Mouse (Mus musculus): ENCODE results near the gene Itgal. TPM values are rescaled to one million over a fixed set of nuclear protein-coding genes. Genes with fewer than 3 reads are reported as not detected.

Itgal gene
- polyA plus RNA-seq, 1 experiment from 2014 or later = 1.5 TPM

- WGBS = 59% methylated on average over 3 of the region's 3 CpGs
- Histone ChIP-seq H3K27me3 (no peaks in the 10 kb centered on the region), H3K9me3 (replicated peaks) (no peaks in the 10 kb centered on the region), H3K9ac (no peak overlapping the region), H3K27ac (replicated peaks) (no peak overlapping the region), H3K4me2 (replicated peaks) (no peak overlapping the region), H3K4me1 (no peaks in the 10 kb centered on the region), H3K36me3 (no peaks in the 10 kb centered on the region), H3K4me3 (replicated peaks) (no peak overlapping the region)
- ATAC-seq (ENCODE audit: insufficient number of reproducible peaks, low FRiP score, low TSS enrichment, low read depth) = no peak
Observed at GRCm38 (mm10) chr7:127280092-127280491, 16.0 kb upstream of the Itgal start.

- Histone ChIP-seq H3K9ac (no peak overlapping the region), H3K4me1 (no peaks in the 10 kb centered on the region), H3K27ac (replicated peaks) (no peak overlapping the region), H3K27me3 (no peaks in the 10 kb centered on the region), H3K9me3 (replicated peaks) (no peaks in the 10 kb centered on the region), H3K4me3 (replicated peaks) (no peak overlapping the region), H3K4me2 (replicated peaks) (no peak overlapping the region), H3K36me3 (no peaks in the 10 kb centered on the region)
- 76% methylated on average over 4 of the region's 4 CpGs for WGBS
- no peak for ATAC-seq (ENCODE audit: insufficient number of reproducible peaks, low FRiP score, low TSS enrichment, low read depth)
Observed at GRCm38 (mm10) chr7:127281114-127281513, 14.9 kb upstream of the Itgal start.

- H3K27me3 ChIP-seq = no peaks in the 10 kb centered on the region
- 82% methylated on average over 2 of the region's 2 CpGs for WGBS
- no peak for ATAC-seq (ENCODE audit: insufficient number of reproducible peaks, low FRiP score, low TSS enrichment, low read depth)
Observed at GRCm38 (mm10) chr7:127282190-127282589, 13.9 kb upstream of the Itgal start.

GRCm38 (mm10) chr7:127285154-127285553 is 10.9 kb upstream of the Itgal start:
- Histone ChIP-seq H3K4me3 (replicated peaks) (no peak overlapping the region), H3K27ac (replicated peaks) (no peak overlapping the region), H3K9me3 (replicated peaks) (0 out of 2 replicates have a peak, but pooled peaks cover 7% of the 10 kb centered on the region), H3K4me1 (no peaks in the 10 kb centered on the region), H3K9ac (no peak overlapping the region), H3K4me2 (replicated peaks) (no peak overlapping the region), H3K36me3 (no peaks in the 10 kb centered on the region), H3K27me3 (no peaks in the 10 kb centered on the region)
- no peak for ATAC-seq (ENCODE audit: insufficient number of reproducible peaks, low FRiP score, low TSS enrichment, low read depth)
- WGBS = 68% methylated on average over 7 of the region's 10 CpGs

More at GRCm38 (mm10) chr7:127282190-127282589, 13.9 kb upstream of the Itgal start:
- Histone ChIP-seq H3K4me3 (replicated peaks) (no peak overlapping the region), H3K27ac (replicated peaks) (no peak overlapping the region), H3K36me3 (no peaks in the 10 kb centered on the region), H3K4me2 (replicated peaks) (no peak overlapping the region), H3K4me1 (no peaks in the 10 kb centered on the region), H3K9me3 (replicated peaks) (no peaks in the 10 kb centered on the region), H3K9ac (no peak overlapping the region)

GRCm38 (mm10) chr7:127287940-127288339 is 8.1 kb upstream of the Itgal start:
- H3K27ac ChIP-seq (replicated peaks) = no peak overlapping the region
- no peaks in the 10 kb centered on the region for H3K27me3 ChIP-seq
- no peak overlapping the region for H3K4me2 ChIP-seq (replicated peaks)
- H3K9me3 ChIP-seq (replicated peaks) = 0 out of 2 replicates have a peak, but pooled peaks cover 7% of the 10 kb centered on the region
- 69% methylated on average over 1 of the region's 1 CpGs for WGBS
- ATAC-seq (ENCODE audit: insufficient number of reproducible peaks, low FRiP score, low TSS enrichment, low read depth) = no peak
- no peak overlapping the region for H3K4me3 ChIP-seq (replicated peaks)
- no peaks in the 10 kb centered on the region for H3K4me1 ChIP-seq
- no peak overlapping the region for H3K9ac ChIP-seq
- H3K36me3 ChIP-seq = no peaks in the 10 kb centered on the region

- 68% methylated on average over 2 of the region's 2 CpGs for WGBS
- H3K9me3 ChIP-seq (replicated peaks) = 0 out of 2 replicates have a peak, but pooled peaks cover 7% of the 10 kb centered on the region
Observed at GRCm38 (mm10) chr7:127289306-127289705, 6.8 kb upstream of the Itgal start.

GRCm38 (mm10) chr7:127290142-127290541 is 5.9 kb upstream of the Itgal start:
- H3K27me3 ChIP-seq = no peaks in the 10 kb centered on the region
- no peak overlapping the region for H3K9ac ChIP-seq
- no peak overlapping the region for H3K4me3 ChIP-seq (replicated peaks)
- H3K4me2 ChIP-seq (replicated peaks) = no peak overlapping the region
- no peak for ATAC-seq (ENCODE audit: insufficient number of reproducible peaks, low FRiP score, low TSS enrichment, low read depth)
- H3K9me3 ChIP-seq (replicated peaks) = 0 out of 2 replicates have a peak, but pooled peaks cover 7% of the 10 kb centered on the region
- H3K27ac ChIP-seq (replicated peaks) = no peak overlapping the region
- no peaks in the 10 kb centered on the region for H3K4me1 ChIP-seq
- WGBS = 53% methylated on average over 8 of the region's 8 CpGs
- H3K36me3 ChIP-seq = no peaks in the 10 kb centered on the region

More at GRCm38 (mm10) chr7:127289306-127289705, 6.8 kb upstream of the Itgal start:
- Histone ChIP-seq H3K9ac (no peak overlapping the region), H3K4me1 (no peaks in the 10 kb centered on the region), H3K4me3 (replicated peaks) (no peak overlapping the region), H3K27ac (replicated peaks) (no peak overlapping the region), H3K4me2 (replicated peaks) (no peak overlapping the region), H3K36me3 (no peaks in the 10 kb centered on the region), H3K27me3 (no peaks in the 10 kb centered on the region)
- no peak for ATAC-seq (ENCODE audit: insufficient number of reproducible peaks, low FRiP score, low TSS enrichment, low read depth)

GRCm38 (mm10) chr7:127296786-127297555 is 911 bp downstream of the Itgal start:
- no peak overlapping the region for H3K27ac ChIP-seq (replicated peaks)
- no peaks in the 10 kb centered on the region for H3K9me3 ChIP-seq (replicated peaks)
- H3K9ac ChIP-seq = no peak overlapping the region
- H3K4me1 ChIP-seq = no peaks in the 10 kb centered on the region
- ATAC-seq (ENCODE audit: insufficient number of reproducible peaks, low FRiP score, low TSS enrichment, low read depth) = no peak
- 81% methylated on average over 5 of the region's 5 CpGs for WGBS
- no peak overlapping the region for H3K4me3 ChIP-seq (replicated peaks)
- H3K36me3 ChIP-seq = no peaks in the 10 kb centered on the region
- no peak overlapping the region for H3K4me2 ChIP-seq (replicated peaks)
- no peaks in the 10 kb centered on the region for H3K27me3 ChIP-seq

- no peak overlapping the region for H3K4me3 ChIP-seq (replicated peaks)
- H3K4me1 ChIP-seq = no peaks in the 10 kb centered on the region
- H3K27me3 ChIP-seq = no peaks in the 10 kb centered on the region
- no peaks in the 10 kb centered on the region for H3K36me3 ChIP-seq
- no peak for ATAC-seq (ENCODE audit: insufficient number of reproducible peaks, low FRiP score, low TSS enrichment, low read depth)
- H3K27ac ChIP-seq (replicated peaks) = no peak overlapping the region
- H3K9me3 ChIP-seq (replicated peaks) = no peaks in the 10 kb centered on the region
- 97% methylated on average over 5 of the region's 5 CpGs for WGBS
- no peak overlapping the region for H3K4me2 ChIP-seq (replicated peaks)
- H3K9ac ChIP-seq = no peak overlapping the region
Observed at GRCm38 (mm10) chr7:127297586-127298193, 1.6 kb downstream of the Itgal start.

- no peaks in the 10 kb centered on the region for H3K36me3 ChIP-seq
- no peak overlapping the region for H3K27ac ChIP-seq (replicated peaks)
- ATAC-seq (ENCODE audit: insufficient number of reproducible peaks, low FRiP score, low TSS enrichment, low read depth) = no peak
- no peak overlapping the region for H3K4me3 ChIP-seq (replicated peaks)
- no peaks in the 10 kb centered on the region for H3K27me3 ChIP-seq
- no peak overlapping the region for H3K9ac ChIP-seq
- no peak overlapping the region for H3K4me2 ChIP-seq (replicated peaks)
- no peaks in the 10 kb centered on the region for H3K4me1 ChIP-seq
- H3K9me3 ChIP-seq (replicated peaks) = no peaks in the 10 kb centered on the region
- 80% methylated on average over 2 of the region's 2 CpGs for WGBS
Observed at GRCm38 (mm10) chr7:127308431-127308830, 12.4 kb downstream of the Itgal start.

GRCm38 (mm10) chr7:127308887-127309286 is 12.8 kb downstream of the Itgal start:
- H3K4me1 ChIP-seq = no peaks in the 10 kb centered on the region
- no peak overlapping the region for H3K27ac ChIP-seq (replicated peaks)
- H3K9ac ChIP-seq = no peak overlapping the region
- H3K4me3 ChIP-seq (replicated peaks) = no peak overlapping the region
- H3K36me3 ChIP-seq = no peaks in the 10 kb centered on the region
- 70% methylated on average over 4 of the region's 4 CpGs for WGBS
- no peaks in the 10 kb centered on the region for H3K27me3 ChIP-seq
- ATAC-seq (ENCODE audit: insufficient number of reproducible peaks, low FRiP score, low TSS enrichment, low read depth) = peak; percentile 63; the same call in 1 of the 2 replicates
- H3K4me2 ChIP-seq (replicated peaks) = no peak overlapping the region
- H3K9me3 ChIP-seq (replicated peaks) = no peaks in the 10 kb centered on the region

Measured in embryonic facial prominence, embryonic 15.5 days (tissue).